Mouse (Mus musculus): ENCODE measurements around the gene Plin5. TPM values are rescaled to one million over a fixed set of nuclear protein-coding genes. Genes with fewer than 3 reads are reported as not detected.

Gene Plin5
- polyA plus RNA-seq, 1 experiment from 2014 or later, result 0.86 TPM

DNA sequence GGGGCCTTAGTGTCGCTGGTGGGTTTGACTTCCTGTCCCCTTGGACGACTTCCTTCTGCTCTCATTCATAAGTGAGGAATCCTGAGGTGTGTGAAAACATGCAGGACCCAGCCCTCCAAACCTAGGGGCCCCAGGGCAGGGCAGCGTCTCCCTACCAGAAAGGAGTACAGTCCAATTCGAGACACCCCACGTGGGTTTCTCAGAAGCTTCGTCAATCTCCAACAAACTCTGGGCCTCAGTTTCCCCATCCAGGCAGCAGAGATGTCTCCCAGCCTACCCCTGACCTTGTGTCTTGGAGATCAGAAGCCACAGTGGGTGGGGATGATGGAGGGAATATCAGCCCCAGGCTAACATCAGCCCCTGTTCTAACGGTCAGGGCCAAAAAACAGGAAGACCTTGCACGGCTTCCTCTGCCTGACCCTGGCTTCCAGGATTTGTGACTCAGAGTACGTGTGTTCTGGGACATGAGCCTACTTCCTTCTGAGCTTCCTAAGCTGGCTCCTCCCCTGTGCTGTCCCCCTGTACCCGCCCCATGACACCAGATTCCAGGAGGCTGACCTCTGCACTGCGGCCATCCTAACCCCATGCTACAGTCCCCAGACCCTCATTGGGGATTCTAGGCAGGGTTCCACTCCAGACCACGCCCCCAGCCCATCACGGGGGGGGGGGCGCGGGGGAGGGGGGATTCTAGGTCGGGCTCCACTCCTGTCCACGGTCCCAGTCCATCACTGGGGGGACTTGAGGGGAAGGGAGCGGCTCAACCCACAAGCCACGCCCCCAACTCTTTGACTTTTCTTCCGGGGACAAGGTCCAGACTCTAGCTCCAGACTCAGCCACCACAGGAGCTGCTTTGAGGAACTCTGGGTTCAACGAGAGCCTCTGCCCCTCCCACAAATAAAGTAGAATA is 16.3 kb upstream of the Plin5 start:
- no peaks in the 10 kb centered on the region for H3K9me3 ChIP-seq (ENCODE audit: low read depth, low read length)
- peak overlapping the region; percentile 29 for H3K9ac ChIP-seq
- H3K27me3 ChIP-seq (ENCODE audit: insufficient read depth, low read length), result peaks cover 9% of the 10 kb centered on the region; the same call in 1 of the 2 replicates
- H3K27ac ChIP-seq (ENCODE audit: low read depth), result peak overlapping the region; percentile 72; the same call in 1 of the 2 replicates
- peak overlapping the region; percentile 67 for H3K4me2 ChIP-seq
- DNase-seq (peak; percentile 66), ATAC-seq (ENCODE audit: insufficient read depth) (peak; percentile 72)
- H3K4me1 ChIP-seq (ENCODE audit: insufficient read depth), result 0 out of 2 replicates have a peak, but pooled peaks cover 6% of the 10 kb centered on the region
- 15% methylated on average over 19 of the region's 21 CpGs for WGBS
- TF ChIP-seq CTCF (IDR thresholded peaks at IDR 0.05; ENCODE audit: low read depth), result no peak
- H3K36me3 ChIP-seq (ENCODE audit: insufficient read depth), result no peaks in the 10 kb centered on the region
- H3K4me3 ChIP-seq (ENCODE audit: low read depth, low read length), result peak overlapping the region; percentile 22

GRCm38 (mm10) chr17:56132661-56133060 is 15.3 kb upstream of the Plin5 start:
- WGBS, result 3% methylated on average over 14 of the region's 14 CpGs
- H3K27ac ChIP-seq (ENCODE audit: low read depth), result no peak overlapping the region
- H3K36me3 ChIP-seq (ENCODE audit: insufficient read depth), result no peaks in the 10 kb centered on the region
- ATAC-seq (ENCODE audit: insufficient read depth) (no peak), DNase-seq (peak; percentile 77)
- H3K4me2 ChIP-seq, result 0 out of 2 replicates have a peak overlapping the region, but pooled peaks have one; percentile 1
- no peaks in the 10 kb centered on the region for H3K9me3 ChIP-seq (ENCODE audit: low read depth, low read length)
- TF ChIP-seq CTCF (IDR thresholded peaks at IDR 0.05; ENCODE audit: low read depth), result peak; percentile 89
- H3K9ac ChIP-seq, result no peak overlapping the region
- no peak overlapping the region for H3K4me3 ChIP-seq (ENCODE audit: low read depth, low read length)
- 0 out of 2 replicates have a peak, but pooled peaks cover 6% of the 10 kb centered on the region for H3K4me1 ChIP-seq (ENCODE audit: insufficient read depth)
- H3K27me3 ChIP-seq (ENCODE audit: insufficient read depth, low read length), result no peaks in the 10 kb centered on the region

DNA sequence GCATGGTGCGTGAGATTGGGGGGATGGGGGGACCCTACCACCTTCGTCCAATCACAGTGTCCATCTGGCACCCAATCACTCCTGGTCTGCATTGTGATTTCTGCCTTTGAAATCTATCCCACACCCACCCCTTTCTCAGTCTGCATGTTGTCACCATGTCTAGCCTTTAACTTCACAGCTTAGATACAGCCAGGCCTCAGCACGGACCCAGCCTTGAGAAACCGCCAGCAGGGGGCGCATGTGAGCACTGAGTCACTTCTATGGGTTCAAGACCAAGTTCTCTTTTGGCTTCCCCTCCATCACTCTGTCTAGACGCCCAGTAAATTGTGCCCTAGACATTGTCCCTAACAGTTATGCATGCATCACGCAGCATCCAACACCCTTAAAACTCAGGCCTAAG is 14.4 kb upstream of the Plin5 start:
- H3K27me3 ChIP-seq (ENCODE audit: insufficient read depth, low read length), result no peaks in the 10 kb centered on the region
- 43% methylated on average over 7 of the region's 7 CpGs for WGBS
- no peaks in the 10 kb centered on the region for H3K36me3 ChIP-seq (ENCODE audit: insufficient read depth)
- 0 out of 2 replicates have a peak, but pooled peaks cover 6% of the 10 kb centered on the region for H3K4me1 ChIP-seq (ENCODE audit: insufficient read depth)
- no peak for ATAC-seq (ENCODE audit: insufficient read depth)
- H3K9ac ChIP-seq, result no peak overlapping the region
- H3K9me3 ChIP-seq (ENCODE audit: low read depth, low read length), result no peaks in the 10 kb centered on the region
- no peak overlapping the region for H3K4me3 ChIP-seq (ENCODE audit: low read depth, low read length)
- H3K27ac ChIP-seq (ENCODE audit: low read depth), result no peak overlapping the region
- no peak overlapping the region for H3K4me2 ChIP-seq
- TF ChIP-seq CTCF (IDR thresholded peaks at IDR 0.05; ENCODE audit: low read depth), result peak; percentile 87
- peak; percentile 81 for DNase-seq

GRCm38 (mm10) chr17:56131136-56131535 is 13.7 kb upstream of the Plin5 start:
- no peak overlapping the region for H3K9ac ChIP-seq
- H3K4me3 ChIP-seq (ENCODE audit: low read depth, low read length), result no peak overlapping the region
- WGBS, result 89% methylated on average over 10 of the region's 10 CpGs
- DNase-seq (no peak), ATAC-seq (ENCODE audit: insufficient read depth) (no peak)
- 0 out of 2 replicates have a peak, but pooled peaks cover 6% of the 10 kb centered on the region for H3K4me1 ChIP-seq (ENCODE audit: insufficient read depth)
- H3K27me3 ChIP-seq (ENCODE audit: insufficient read depth, low read length), result no peaks in the 10 kb centered on the region
- no peak for TF ChIP-seq CTCF (IDR thresholded peaks at IDR 0.05; ENCODE audit: low read depth)
- no peak overlapping the region for H3K4me2 ChIP-seq
- H3K36me3 ChIP-seq (ENCODE audit: insufficient read depth), result no peaks in the 10 kb centered on the region
- H3K27ac ChIP-seq (ENCODE audit: low read depth), result no peak overlapping the region
- H3K9me3 ChIP-seq (ENCODE audit: low read depth, low read length), result no peaks in the 10 kb centered on the region

GRCm38 (mm10) chr17:56128246-56128645 is 10.8 kb upstream of the Plin5 start:
- no peak overlapping the region for H3K9ac ChIP-seq
- no peak overlapping the region for H3K4me3 ChIP-seq (ENCODE audit: low read depth, low read length)
- H3K4me1 ChIP-seq (ENCODE audit: insufficient read depth), result 0 out of 2 replicates have a peak, but pooled peaks cover 2% of the 10 kb centered on the region
- no peak overlapping the region for H3K27ac ChIP-seq (ENCODE audit: low read depth)
- 73% methylated on average over 15 of the region's 15 CpGs for WGBS
- no peaks in the 10 kb centered on the region for H3K36me3 ChIP-seq (ENCODE audit: insufficient read depth)
- ATAC-seq (ENCODE audit: insufficient read depth) (no peak), DNase-seq (no peak)
- H3K9me3 ChIP-seq (ENCODE audit: low read depth, low read length), result no peaks in the 10 kb centered on the region
- H3K4me2 ChIP-seq, result no peak overlapping the region
- peaks cover 20% of the 10 kb centered on the region for H3K27me3 ChIP-seq (ENCODE audit: insufficient read depth, low read length)
- TF ChIP-seq CTCF (IDR thresholded peaks at IDR 0.05; ENCODE audit: low read depth), result no peak

DNA sequence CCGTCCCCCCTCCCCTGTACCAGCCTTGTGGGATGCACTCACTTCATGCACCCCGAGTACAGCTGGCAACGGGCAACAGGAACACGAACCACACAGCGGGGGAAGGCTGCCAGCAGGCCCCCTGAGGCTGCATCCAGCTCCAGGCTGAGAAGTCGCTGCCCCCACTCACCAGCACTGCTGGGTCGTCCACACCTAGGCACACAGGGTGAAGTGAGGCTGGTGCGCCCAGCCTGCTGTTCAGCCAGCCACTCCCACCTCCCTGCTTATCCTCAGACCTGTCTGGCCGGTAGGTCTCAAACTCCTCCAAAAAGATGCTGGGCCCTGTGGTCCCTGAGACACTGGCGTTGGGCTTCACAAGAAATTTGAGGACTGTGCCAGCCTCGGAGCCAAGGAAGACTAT is 8.8 kb upstream of the Plin5 start:
- Histone ChIP-seq H3K27me3 (ENCODE audit: insufficient read depth, low read length) (peaks cover 34% of the 10 kb centered on the region), H3K4me3 (ENCODE audit: low read depth, low read length) (no peak overlapping the region), H3K4me2 (no peak overlapping the region), H3K36me3 (ENCODE audit: insufficient read depth) (no peaks in the 10 kb centered on the region), H3K27ac (ENCODE audit: low read depth) (no peak overlapping the region), H3K9me3 (ENCODE audit: low read depth, low read length) (peaks cover 9% of the 10 kb centered on the region), H3K9ac (no peak overlapping the region), H3K4me1 (ENCODE audit: insufficient read depth) (no peaks in the 10 kb centered on the region)
- ATAC-seq (ENCODE audit: insufficient read depth) (no peak), DNase-seq (no peak)
- TF ChIP-seq CTCF (IDR thresholded peaks at IDR 0.05; ENCODE audit: low read depth), result no peak
- WGBS, result 68% methylated on average over 11 of the region's 11 CpGs

DNA sequence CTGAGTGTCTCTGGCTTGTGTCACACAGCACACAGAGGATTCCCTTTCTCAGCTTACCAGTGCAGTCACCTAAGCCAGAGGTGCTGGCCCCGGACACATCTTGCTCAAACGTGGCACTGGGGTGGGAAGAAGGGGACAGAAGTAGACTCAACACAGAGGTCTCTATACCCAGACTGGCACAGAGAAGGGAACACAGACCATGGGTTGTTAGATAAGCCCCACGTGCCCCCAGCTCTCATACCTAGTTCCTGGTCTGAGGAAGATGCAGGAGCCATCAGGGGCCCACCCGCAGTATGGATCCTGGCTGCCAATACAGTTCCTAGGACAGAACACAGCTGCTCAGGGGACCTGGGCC is 7.9 kb upstream of the Plin5 start:
- ATAC-seq (ENCODE audit: insufficient read depth) (no peak), DNase-seq (no peak)
- no peak for TF ChIP-seq CTCF (IDR thresholded peaks at IDR 0.05; ENCODE audit: low read depth)
- H3K4me2 ChIP-seq, result no peak overlapping the region
- peaks cover 9% of the 10 kb centered on the region for H3K9me3 ChIP-seq (ENCODE audit: low read depth, low read length)
- H3K36me3 ChIP-seq (ENCODE audit: insufficient read depth), result no peaks in the 10 kb centered on the region
- H3K4me1 ChIP-seq (ENCODE audit: insufficient read depth), result no peaks in the 10 kb centered on the region
- H3K9ac ChIP-seq, result no peak overlapping the region
- H3K4me3 ChIP-seq (ENCODE audit: low read depth, low read length), result no peak overlapping the region
- peaks cover 43% of the 10 kb centered on the region for H3K27me3 ChIP-seq (ENCODE audit: insufficient read depth, low read length)
- 79% methylated on average over 4 of the region's 4 CpGs for WGBS
- no peak overlapping the region for H3K27ac ChIP-seq (ENCODE audit: low read depth)

Data from lung, embryonic 14.5 days (tissue).